Mouse (Mus musculus) right cerebral cortex, postnatal 14 days (tissue): Measurements from ENCODE around the gene Cptp.

Source experiments
- DNase-seq: peaks from one replicate; pipeline ENCODE4 v3.0.0; 2022

The Cptp gene

GRCm38 (mm10) chr4:155869317-155870033 lies at the start of gene Cptp, which contains the start of gene Ints11:
Gene Cptp (minus strand): TSS chr4:155869440.
Gene Ints11 (plus strand): TSS chr4:155869546.
- DNase-seq = peak; percentile 97

DNA sequence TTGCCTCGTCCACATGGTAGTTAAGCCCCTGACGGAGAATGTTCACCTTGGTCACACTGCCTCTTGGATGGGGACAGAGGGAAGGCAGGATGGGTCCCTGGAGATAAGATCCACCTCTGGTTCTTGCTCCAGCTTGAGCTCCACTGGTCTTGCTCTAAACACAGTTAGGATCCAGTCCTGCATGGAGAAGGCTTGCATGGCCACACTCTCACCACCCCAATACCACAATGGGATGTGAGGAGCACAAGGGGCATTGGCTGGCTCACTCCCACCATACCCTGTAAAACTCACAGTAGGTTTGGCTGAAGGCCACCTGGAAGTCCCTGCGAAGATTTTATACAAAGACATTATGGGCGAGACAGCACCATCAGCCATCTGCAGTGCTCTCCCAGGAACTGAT lies 39.5 kb upstream of the Cptp start:
- no peak for DNase-seq

DNA sequence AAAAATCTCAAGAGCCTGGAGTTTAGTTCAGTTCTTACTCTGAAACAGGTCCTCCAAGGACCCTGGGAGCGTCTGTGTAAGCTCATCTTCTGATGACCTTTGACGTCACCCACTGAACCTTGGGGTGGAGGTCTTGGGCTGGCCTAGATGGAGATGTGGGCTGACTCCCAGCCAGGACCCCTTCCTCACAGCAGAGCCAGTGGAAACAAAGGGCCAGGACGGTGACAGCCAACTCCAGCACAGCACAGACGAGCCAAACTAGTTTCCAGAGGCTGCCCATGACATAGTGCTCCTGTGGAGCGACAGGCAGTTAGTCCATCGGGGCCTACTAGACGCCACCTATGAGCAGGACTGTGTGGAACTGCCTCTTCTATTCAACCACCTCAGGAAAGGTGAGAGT lies 39.0 kb upstream of the Cptp start:
- DNase-seq = no peak

DNA sequence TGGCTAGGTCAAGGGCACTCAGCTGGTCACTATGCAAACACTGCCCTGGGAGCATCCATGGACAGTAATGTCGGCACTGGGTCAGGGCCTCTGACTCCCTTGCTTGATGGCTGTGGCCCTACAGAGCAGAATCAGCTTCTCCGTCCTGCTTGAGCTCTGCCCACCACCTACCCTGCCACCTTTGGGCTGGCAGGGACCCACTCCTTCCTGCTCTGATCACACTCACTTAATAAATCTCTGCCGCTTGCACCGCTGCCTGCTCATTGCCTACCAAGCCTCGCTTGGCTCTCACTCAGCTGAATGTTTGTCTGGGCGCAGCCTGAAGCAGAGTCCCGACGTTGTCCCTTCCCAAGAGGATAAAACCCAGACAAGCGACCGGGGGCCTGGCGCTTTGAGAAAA lies 37.8 kb upstream of the Cptp start:
- no peak for DNase-seq

- DNase-seq = no peak
These were observed 36.9 kb upstream of the Cptp start for GRCm38 (mm10) chr4:155906125-155906524.

DNA sequence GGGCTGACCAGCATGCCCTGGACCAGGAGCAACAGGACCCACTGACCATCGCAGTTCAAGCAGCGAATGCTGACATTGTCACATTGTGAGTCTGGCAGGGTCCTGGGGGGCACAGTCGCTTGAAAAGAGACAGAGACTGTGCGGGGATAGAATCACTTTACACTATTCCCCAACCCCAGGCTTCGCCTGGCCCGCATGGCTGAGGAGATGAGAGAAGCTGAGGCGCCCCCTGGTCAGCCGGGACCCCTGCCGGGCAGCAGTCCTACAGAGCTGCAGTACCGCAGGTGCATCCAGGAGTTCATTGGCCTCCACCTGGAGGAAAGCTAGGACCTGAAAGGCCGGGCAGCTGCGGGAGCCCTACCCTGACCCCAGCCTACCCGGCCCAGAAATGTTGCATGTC lies 36.4 kb upstream of the Cptp start:
- no peak for DNase-seq

GRCm38 (mm10) chr4:155904318-155905102 lies 35.3 kb upstream of the Cptp start:
- DNase-seq = peak; percentile 66

DNA sequence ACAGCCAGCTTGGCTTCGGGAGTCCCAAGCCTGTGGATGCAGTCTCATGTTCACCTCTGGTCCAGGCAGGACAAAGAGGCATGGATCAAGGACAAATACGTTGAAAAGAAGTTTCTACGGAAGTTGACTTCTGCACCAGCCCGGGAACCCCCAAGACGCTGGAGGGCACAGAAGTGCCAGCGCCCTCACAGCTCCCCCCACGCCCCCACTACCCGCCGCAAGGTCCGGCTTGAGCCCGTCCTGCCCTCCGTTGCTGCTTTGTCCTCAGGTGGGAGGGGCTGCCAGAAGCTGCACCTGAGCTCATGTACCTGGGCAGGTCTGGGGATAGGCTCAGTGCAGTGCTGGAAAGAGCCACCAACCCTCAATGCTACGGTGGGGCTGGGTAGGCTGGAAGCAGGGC lies 34.0 kb upstream of the Cptp start:
- no peak for DNase-seq

DNA sequence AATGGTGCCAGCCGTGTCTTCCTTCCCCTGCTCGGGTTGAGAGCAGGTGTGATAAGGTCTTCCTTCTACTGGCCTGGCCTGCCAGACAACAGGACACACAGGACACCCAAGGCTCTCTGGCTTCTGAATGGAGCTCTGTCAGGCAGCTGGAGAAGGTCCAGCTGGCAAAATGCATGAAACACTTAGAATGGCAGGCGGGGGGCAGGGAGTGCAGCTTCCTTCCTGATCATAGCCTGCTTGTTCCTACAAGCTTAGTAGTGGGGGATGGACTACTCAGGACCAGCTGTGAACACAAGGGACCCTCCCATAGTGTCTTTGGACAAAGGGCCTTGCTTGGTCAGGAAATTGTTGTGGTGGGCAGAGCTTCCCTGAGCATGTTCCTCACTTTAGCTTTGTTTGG lies 32.0 kb upstream of the Cptp start:
- peak; percentile 37 for DNase-seq

GRCm38 (mm10) chr4:155899355-155899754 lies 30.1 kb upstream of the Cptp start:
- DNase-seq = no peak

GRCm38 (mm10) chr4:155898318-155898717 lies 29.1 kb upstream of the Cptp start:
- DNase-seq = no peak

- DNase-seq = no peak
These were observed 27.2 kb upstream of the Cptp start for GRCm38 (mm10) chr4:155896461-155896860.

- no peak for DNase-seq
These were observed 26.6 kb upstream of the Cptp start for GRCm38 (mm10) chr4:155895826-155896225.

DNA sequence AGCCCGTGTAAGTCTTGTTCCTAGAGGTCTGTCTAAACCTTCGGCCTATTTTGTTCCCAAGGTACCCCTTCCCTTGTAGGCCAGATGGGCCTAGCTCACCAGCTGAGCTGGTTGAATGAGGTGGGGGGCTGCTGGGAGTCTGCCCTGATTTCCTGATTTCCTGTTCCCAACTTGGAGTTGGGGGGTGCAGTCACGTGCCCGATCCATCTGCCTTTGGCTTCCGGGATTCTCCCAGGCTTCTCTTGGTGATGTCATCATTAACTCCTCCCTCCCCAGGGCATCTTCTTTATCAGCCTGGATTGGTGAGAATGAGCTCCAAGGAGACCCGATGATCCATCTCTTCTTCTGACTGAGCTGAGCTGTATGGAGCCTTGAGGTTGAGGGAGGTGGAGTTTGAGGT lies 26.0 kb upstream of the Cptp start:
- peak; percentile 82 for DNase-seq

DNA sequence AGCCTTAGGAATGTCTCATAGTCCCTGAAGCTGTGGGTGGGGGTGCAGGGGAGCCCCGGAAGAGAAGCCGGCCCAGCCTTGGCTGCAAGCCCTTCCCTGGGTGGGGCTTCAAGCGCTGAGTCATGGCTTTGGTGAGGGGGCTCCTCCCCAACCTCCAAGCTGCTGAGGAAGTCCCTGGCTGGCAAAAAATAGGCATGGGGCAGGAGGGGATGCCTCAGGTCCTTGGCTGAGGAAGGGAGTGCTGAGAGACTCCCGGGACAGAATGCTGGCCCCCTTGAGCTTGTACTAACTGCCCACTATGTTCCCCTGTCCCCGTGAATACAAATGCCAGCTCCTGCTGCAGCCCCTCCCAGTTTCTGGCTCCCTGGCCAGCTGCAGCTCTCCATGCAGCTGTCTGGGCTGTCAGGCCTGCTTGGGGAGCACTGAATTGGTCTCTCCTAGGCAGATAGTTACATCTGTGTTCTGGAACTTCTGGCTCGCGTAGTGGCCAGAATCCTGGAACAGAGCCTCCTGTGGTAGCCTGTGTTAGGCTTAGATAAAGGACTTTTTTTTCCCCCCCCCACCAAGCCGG lies 25.2 kb upstream of the Cptp start:
- peak; percentile 73 for DNase-seq

GRCm38 (mm10) chr4:155893212-155893690 lies 24.0 kb upstream of the Cptp start:
- no peak for DNase-seq

DNA sequence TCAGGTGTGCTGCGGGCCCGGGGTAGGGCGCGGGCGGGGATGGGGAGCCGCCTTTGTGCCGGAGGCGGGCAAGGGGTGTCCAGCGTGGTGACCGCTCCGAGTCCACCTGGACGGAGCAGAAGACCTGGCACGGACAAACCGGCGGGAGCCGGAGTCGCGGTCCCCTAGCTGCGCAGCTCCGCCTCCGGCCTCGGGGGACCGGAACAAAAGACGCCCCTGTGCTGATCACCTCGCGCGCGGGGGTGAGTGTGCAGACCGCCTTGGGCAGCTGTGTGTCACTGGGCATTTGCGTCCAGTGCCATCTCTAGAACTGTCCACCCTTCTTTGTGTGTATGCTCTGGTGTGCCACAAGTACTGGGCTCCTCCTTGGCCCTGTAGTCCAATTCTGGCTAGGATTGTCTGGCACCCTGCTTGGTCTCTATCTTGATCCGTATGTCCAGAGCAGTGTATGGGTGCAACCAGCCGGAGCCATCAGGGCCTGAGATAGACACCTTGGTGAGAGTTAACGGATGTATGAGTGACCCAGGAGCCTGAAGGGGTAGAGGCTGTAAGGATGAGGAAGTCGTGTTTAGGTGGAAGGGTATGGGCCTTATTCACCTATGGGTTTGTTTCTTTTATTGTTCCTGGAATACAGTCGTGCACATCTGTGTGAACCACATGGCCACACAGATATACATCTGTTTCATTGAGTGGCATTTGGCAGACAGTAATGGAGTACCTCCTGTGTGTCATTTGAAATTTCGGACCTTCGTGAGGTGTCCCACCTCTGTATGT lies 23.4 kb upstream of the Cptp start:
- no peak for DNase-seq

GRCm38 (mm10) chr4:155892017-155892416 lies 22.8 kb upstream of the Cptp start:
- DNase-seq = peak; percentile 87

DNA sequence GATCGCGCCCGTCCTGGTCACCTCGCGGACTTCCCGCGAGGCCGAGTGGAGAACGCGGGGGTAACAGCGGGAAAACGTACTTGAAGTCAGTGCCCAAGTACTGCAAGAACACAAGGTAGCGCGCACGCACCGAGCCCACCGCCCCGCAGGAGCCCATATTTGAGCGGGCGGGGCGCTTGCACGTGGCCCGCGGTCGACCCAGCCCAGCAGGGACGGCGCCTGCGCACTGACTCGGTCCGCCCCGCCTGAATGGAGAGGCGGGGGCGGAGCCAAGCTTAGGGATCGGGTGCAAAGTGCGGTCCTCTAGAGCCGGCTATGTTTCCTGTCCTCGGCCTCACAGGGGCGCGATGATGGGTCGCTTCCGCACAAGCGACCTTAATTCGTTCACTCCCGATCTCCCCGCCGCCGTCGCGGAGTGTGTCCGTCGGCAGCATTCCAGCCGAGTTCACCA lies 22.3 kb upstream of the Cptp start, which contains the start of the genes Pusl1 and Acap3:
Gene Pusl1, minus strand, starts transcription at position 231 of the 451 bp plus-strand sequence.
Gene Acap3, plus strand, starts transcription at position 272 of the 451 bp plus-strand sequence.
- DNase-seq = peak; percentile 98

GRCm38 (mm10) chr4:155891011-155891471 lies 21.8 kb upstream of the Cptp start:
- no peak for DNase-seq

GRCm38 (mm10) chr4:155889316-155889715 lies 20.1 kb upstream of the Cptp start:
- DNase-seq = no peak

GRCm38 (mm10) chr4:155888181-155888580 lies 18.9 kb upstream of the Cptp start:
- no peak for DNase-seq

- no peak for DNase-seq
These were observed 18.4 kb upstream of the Cptp start for GRCm38 (mm10) chr4:155887674-155888073.
